Mouse (Mus musculus): ENCODE results near the gene Tex21. TPM values are rescaled to one million over a fixed set of nuclear protein-coding genes. Genes with fewer than 3 reads are reported as not detected.

Gene Tex21
- total RNA-seq (2021) = not detected

DNA sequence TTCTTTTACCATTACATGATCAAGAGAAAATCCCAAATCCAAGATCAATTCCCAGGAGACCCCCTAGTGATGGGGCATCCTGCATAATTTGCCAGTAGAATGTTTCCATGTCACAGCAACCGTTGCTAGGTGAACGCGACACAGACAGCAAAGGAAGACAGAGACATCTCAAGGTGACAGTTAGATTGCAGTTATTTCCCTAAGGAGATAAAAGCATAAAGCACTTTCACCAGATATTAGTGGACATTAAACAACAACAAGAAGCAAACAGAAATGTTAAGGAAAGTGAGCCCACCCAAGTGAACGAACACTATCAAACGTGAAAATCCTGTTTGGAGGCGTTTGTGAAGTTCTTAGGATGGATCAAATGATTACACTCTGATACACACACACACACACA is at the start of gene Tex21:
Gene Tex21, minus strand, starts transcription at position 101 of the 400 bp plus-strand sequence.
- no peak for DNase-seq

DNA sequence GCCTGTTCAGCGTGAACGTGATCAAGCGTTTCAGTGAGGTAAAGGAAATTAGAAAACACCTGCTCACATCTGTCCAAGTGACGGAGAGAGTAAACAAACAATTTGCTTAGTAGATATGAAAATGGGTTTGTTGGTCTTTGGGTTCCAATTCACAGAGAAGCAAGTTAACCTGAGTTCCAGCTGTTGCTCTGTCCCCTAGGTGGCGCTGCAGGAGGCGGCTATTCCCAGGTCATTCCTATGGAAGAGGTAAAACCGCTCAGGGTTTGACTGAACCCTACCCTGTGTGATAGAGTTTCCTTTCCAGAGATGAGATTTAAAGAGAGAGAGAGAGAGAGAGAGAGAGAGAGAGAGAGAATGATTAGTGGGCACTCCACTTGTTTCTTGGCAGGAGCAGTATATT is 46.6 kb upstream of the Tex21 start:
- peak; percentile 81 for DNase-seq

DNA sequence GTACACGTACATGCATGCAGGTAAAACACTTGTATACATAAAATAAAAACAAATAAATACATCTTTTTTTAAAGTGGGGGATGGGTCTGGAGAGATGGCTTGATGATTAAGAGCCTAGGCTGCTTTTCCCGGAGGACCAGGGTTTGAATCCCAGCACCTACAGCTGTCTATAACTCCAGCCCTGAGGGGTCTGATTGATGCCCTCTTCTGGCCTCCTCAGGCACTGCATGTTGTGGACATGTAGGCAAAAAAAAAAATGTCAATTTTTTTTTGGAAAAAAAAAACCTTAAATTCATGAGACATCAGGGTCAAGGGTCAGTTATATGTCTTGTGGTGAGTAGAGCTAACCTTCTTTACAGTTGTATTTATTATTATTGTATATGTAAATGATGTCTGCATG is 43.7 kb upstream of the Tex21 start:
- peak; percentile 20 for DNase-seq

DNA sequence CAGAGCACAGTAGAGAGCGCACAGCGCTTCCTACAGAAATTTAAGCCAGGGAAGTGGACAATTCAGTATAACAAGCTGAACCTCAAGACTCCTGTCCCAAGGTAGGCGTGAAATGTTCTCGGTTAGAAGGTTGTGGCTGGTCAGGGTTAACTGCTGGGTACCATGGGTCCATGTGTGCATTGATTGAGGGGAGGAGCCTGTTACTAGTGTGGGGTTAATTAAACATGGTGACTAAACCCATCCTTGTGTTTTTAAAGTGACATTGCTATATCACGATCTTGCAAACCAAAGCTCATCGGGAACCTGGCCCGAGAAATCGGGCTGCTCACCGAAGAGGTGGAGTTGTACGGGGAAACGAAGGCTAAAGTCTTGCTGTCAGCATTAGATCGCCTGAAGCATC is 42.9 kb upstream of the Tex21 start:
- DNase-seq = no peak

DNA sequence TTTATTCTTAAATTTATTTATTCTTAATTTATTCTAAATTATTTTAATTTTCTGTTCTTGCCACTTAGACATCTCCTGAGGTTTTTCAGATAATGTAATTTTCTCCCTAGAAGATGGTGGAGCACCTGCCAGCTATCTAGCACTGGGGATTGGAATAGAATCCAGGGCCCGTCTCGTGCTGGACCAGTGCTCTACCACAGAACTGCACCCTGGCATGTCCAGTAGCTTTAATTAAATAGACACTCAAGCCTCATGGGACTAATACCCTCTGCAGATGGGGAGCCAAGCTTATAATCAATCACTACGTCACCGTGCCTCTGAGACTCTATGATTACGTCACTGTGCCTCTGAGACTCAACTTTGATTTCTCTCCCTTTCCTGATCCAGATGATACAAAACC is 41.9 kb upstream of the Tex21 start:
- no peak for DNase-seq

DNA sequence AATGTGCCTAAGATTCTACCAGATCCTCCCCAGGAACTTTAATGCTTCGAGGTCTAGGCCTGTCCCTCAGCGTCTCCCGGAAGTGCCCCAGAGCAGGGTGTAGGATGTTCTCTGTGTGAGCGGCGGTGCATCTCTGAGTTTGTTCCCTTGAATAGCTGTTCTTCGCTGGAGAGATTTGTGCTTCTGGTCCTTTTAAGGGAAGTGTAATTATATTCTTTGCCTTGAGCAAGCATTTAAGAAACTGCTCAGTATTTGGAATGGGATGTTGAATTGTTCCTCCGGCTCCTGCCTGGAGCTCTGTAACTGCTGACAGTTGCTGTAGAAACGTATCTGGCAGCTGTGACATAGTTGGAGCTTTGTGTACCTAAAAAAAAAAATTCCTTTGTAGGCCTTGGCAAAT is 41.4 kb upstream of the Tex21 start:
- no peak for DNase-seq

DNA sequence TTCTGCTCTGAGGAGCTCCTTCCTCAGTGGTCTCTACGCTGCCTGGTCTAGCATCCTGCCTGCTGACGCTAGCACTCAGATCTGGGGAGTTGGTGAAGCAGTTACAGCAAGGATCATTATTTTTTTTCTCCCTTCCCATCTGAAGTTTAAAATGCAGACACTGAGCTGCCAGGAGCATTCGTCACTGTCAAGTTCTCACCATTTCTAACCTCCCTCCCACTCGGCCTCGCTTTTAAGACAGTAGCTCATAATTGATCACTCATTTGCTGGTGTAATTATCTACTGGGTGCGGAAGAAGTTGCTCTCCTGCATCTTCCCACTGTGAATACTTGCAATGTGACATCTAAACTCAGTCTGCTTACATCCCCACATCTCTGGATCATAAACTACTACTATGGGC is 38.9 kb upstream of the Tex21 start:
- no peak for DNase-seq

DNA sequence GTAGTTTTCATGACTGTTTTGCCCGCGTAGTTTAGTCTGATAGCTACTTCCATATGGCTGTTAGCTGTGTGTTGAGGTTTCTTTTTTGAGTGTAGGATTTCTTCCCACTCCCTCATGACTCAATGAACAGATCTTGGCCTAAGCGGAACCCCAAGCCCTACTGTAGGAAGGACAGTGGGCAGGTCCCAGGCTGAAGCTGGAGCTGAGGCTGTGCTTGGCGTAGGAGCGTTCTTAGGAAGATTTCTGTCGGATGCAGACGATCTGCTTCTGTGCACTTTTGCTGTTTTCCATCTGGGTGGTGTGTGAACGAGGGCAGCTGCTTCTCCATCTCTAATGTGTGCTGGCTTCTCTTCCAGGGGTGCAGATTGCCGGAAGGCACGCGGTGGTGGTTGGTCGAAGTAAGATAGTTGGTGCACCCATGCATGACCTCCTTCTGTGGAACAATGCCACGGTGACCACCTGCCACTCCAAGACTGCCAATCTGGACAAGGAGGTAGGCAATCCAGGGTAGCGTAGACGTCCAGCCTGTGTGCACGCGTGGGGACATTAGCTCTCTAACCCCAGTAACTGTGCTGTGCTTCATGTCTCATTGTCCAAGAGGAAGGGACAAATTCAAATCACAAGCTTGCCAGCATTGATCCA is 36.1 kb upstream of the Tex21 start:
- DNase-seq = no peak

DNA sequence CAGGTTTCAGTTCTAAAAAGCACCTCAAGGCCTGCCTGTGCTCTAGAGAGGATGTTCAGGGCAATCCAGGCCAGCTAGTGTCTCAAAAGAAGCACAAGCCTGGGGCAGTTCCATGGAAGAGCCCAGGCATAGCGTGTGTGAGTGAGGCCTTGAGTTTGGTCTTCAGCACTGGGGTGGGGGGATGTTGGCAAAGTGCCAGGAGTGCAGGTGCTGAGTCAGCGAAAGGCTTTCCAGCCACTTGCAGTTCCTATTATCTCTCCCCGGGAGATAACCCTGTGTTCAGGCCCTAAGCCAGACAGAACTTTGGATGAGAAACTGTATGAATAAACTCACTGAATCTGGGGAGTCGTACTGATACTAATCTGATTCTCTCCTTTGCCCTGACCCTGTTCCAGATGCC is 35.6 kb upstream of the Tex21 start:
- DNase-seq = peak; percentile 18

DNA sequence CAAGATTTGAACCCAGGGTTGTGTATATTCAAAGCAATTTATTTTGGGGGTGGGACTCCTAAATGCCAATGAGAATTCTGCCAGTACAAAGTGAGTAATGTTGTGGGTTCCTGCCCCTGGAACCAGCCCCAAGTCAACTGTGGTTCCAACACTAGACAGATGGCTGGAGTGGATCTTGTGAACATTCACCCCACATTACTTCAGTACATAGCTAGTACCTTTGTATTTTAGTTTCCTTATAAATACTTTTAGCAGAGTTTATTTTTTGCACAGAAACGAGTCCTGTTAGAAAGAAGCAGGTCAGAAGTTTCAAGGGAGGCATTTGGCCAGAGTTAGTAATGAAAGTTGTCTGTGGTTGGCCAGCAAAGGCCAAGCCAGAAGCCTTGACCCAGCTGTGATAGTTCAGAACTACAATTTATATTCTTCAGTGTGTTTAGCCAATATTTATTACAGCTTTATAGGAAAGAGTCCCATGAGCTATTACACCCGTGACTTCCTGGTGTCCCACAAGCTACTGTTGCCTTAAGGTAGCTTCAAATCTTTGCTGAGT is 34.6 kb upstream of the Tex21 start:
- DNase-seq = no peak

DNA sequence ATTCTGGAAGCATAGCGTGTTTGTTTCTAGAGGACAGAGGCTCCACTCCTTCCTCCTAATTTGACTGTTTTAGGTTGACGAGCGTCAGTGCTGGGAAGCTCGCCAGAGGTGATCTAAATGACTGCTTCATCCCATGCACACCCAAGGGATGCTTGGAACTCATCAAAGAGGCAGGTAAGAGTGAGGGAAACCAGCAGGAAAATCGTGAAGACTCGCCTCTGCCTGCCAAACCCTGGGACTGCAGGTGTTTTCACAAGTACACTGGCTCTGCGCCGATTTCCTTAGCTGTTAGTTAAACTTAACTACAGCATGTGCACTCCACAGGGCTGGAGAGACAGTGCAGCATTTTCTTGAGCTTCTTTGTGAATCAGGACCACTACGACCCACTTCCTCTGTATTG is 34.0 kb upstream of the Tex21 start:
- no peak for DNase-seq

DNA sequence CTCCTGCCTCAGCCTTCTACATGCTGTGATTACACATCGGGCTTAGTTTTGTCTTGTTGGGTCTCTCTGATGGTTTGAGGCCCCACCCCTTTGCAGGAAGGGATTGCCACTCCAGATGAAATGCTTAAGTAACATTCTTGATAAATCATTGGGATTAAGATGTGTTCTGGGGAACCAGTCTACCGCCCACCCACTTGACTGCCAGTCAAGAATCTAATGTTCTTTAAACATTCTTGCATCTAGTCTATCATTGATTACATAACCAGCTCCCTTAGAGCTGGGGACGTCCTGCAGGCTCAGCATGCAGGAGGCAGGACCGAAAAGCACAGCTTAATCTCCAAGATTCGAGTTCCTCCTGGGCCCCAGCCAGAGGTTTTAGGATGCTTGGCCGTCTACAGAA is 31.7 kb upstream of the Tex21 start:
- DNase-seq = no peak

DNA sequence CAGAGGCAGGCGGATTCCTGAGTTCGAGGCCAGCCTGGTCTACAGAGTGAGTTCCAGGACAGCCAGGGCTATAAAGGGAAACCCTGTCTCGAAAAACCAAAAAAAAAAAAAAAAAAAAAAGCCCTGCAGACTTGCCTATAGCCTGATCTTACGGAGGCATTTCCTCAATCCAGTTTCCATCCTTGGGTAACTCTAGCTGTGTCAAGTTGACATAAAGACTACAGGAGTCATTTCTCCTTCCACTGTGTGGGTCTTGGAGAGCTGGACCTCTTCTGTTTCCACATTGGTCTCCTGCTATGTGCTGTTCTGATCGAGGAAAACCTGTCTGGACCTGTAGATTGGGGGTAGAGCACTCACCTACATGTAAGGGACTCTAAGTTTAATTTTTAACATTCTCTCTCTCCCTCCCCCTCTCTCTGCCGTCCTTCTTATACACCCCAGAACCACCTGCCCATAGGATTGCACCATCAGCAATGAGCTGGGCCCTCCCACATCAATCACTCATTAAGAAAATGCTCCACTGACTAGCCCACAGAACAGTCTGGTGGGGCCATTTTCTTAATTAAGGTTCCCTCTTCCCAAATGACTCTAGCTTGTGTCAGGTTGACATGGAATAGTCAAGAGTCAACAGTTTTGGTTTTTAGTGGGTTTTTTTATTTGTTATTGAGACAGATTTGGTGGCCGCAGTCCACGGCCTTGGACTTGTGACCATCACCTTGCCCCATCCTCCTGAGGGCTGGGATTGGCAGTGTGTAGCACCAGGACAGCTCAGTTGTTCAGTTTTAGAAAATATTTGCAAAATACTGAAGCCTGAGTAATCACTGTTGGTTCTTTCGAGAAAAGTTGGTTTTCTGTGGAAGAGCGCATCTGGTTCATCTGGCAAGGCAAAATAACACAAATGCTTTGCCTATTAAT is 26.3 kb upstream of the Tex21 start:
- no peak for DNase-seq

DNA sequence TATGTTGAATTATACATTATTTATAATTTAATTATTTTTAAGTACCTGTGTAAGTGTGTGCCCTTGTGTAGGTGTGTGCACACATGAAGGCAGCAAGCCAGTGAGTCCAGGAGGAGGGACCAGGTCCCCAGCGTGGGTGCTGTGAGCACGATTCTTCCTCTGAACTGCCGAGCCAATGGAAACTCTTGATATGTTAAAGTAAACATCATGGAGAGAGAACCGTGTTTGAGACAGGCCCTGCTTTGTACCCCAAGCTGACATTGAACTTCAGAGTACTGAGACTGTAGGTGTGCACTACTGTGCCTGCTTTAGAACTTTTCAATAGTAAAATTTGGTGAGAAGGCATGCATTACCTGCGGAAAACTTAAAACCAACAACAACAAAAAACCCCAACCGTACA is 25.0 kb upstream of the Tex21 start:
- no peak for DNase-seq

DNA sequence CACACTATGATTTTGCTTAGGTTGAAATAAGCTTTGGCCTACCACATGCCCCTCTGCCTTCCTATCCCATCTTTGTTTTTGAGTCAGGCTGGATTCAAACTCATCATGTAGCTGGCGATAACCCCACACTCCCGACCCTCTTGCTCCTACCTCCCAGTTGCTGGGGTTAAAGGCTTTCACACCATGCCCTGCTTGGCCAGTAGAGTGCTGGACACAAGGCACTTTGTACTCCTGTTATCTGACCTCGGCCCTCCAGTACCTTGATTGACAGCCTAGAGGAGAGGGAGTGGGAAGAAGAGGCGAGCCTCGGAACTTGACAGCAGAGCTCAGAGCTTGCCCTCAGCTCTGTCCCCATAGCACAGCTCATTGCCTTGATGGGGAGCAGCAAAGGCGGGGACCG is 22.6 kb upstream of the Tex21 start:
- no peak for DNase-seq

DNA sequence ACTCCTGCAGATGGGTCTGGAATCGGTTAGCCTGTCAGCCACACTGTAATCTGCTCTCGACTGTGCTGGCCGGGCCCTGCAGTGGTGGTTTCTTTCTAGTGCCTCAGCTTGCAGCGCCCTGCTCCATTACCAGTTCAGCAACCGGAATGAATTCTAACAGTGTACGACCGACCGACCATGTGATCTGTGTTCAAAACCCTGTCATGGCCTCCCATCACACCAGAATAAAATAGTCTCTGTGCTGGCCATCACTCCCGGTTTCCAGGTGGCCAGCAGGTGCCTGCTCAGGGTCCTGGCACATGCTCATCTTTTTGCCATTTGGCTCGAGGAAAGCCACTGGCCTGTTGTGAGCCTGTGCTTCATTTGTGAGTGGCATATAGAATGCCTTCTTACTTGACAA is 22.1 kb upstream of the Tex21 start:
- DNase-seq = no peak

DNA sequence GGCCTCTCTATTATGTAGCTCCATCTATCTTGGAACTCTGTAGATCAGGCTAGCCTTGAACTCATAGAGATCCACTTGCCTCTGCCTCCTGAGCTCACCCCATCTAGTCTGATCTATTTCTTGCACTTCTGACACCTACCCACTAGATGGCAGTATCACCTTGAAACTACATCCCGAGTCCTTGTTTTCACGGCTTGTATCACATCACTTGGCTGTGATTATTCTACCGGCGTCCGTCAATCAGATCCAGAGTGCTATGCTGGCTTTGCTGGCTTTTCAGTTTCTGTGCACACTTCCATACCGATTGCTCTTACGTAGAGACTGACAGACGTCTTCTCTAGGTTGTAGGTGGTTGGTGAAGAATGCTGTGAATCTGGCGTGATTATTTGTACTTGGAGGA is 20.3 kb upstream of the Tex21 start:
- DNase-seq = peak; percentile 22

DNA sequence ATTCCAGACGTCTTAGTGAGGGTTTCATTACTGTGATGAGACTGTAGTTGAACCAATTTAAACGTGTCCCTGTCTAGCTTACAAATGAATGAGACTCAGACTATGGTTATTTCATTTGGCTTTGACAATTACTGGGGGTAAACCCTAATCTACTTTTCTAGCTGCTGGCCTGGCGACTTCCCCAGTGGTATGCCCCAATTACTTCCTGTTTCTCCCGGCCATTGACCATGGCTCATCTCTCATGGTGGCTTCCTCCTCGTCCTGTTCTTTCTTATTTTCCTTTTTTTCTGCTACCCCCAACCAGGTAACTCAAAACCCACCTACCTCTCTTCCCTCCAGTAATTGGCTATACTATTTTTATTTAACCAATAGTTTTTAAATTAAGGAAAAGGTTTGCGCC is 18.5 kb upstream of the Tex21 start:
- DNase-seq = no peak

DNA sequence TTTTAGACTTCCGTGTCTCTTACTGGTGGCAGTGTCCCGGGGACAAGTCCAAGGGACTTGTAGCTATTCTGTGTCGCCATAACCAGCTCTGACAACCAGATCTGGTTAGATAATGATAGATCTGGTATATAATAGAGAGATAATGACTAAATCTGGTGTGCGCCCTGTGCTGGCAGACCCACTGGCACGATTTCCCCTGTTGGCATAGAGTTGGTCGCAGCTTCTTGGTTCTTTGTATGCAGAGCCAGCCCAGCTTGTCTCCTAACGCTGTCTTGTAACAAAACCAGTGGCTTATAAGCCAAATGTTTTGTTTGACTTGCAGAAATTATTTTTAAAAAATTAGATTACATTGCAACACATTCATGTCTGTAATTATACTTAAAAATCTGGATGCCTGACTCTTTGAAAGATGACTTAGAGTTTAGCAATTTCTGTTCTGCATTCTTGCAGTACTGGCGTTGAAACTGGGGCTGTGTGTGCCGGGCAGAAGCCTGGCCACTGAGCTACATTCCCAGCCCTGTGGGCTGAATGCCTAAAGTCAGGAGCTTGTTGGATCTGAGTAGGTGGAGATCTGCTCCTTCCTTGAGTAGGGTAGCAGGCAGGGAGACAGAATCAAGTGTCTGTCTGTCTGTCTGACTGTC is 17.9 kb upstream of the Tex21 start:
- DNase-seq = peak; percentile 24

DNA sequence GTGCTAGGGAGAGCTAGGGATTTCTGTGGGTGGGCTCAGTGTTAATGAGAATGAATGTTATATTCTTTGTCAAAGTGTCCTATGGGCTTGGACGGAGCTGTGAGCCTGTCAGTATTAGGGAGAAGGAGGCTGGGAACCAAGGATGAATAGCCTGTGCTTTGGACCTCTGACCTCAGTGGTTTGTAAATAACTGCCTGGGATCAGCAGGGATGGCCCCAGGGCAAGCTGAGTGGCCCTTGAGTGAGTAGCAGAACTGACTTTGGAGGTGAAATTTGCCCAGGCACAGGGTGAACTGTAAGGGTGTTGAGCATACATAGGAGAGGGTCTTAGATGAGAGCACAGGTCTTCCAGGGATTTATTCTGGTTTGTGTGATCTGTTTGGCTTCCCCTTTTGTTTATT is 17.3 kb upstream of the Tex21 start:
- no peak for DNase-seq

DNA sequence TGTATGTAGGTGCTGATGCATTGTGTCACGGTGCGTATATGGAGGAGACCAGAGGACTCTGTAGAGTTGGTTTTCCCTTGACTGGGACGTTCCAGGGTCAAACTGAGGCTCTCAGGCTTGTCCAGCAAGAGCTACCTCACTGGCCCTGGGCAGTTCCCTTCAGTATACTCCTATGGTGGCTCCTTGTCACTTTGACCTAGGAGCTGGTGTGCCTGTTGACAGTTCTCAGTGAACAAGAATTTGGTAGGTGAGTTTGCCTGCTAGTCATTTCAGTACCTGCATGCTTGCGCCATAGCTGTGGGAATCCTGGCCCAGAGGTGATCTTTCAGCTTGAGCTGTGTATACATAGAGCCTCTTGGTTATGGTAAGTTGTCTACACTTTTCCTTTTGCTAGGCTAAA is 16.4 kb upstream of the Tex21 start:
- no peak for DNase-seq

DNA sequence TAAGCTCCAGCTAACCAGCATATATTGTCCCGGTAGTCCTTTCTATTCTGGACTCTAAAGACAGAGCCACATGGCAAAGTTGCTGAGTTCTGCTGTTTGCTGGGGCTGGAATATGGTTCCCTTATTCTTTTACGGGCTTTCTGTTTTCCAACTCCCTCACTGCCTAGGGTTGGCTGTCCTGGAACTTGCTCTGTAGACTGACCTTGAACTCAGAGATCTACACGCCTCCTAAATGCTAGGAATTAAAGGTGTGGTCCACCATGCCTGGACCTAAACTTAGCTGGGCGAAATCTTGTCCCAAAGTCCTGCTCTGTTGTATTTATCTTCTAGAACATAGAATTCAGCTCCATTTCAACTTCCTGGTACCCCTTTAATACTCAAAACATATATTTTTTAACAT is 15.0 kb upstream of the Tex21 start:
- DNase-seq = no peak

DNA sequence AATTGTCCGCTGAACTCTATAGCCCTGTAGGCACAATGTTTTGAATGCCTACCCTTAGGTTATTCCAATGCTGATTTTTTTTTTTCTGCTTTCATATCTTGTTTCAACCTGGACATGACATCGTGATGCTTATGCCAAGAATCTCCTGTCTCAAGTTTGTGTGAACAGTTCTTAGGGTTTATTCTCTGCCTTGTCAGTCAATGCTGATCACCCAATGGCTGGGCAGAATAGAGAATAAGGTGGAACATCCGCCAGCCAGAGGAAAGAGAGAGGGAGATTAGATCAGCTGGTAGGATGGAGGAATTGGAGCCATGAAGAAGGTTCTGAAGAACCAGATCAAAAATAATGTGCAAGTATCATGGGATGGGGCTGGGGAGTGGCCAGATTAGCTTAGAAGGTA is 14.1 kb upstream of the Tex21 start:
- no peak for DNase-seq
